Mouse (Mus musculus): Measurements from ENCODE around the gene Lrrc38. TPM values are rescaled to one million over a fixed set of nuclear protein-coding genes. Genes with fewer than 3 reads are reported as not detected.

The Lrrc38 gene
- total and polyA plus RNA-seq, 3 experiments, result not detected

- no peak for DNase-seq (ENCODE audit: low read depth, low spot score)
- Histone ChIP-seq H3K4me1 (ENCODE audit: control insufficient read depth in 1 of 2, insufficient read depth in 2 of 2, low read length in 2 of 2) (no peaks in the 10 kb centered on the region), H3K36me3 (ENCODE audit: control insufficient read depth in 1 of 2, insufficient read depth in 2 of 2, low read length in 2 of 2) (no peaks in the 10 kb centered on the region), H3K79me2 (ENCODE audit: control insufficient read depth, insufficient read depth, low read length, poor library complexity) (no peaks in the 10 kb centered on the region), H3K4me3 (ENCODE audit: control insufficient read depth in 1 of 2, insufficient read depth in 1 of 2, low read depth in 2 of 2, low read length in 2 of 2) (no peak overlapping the region), H3K27ac (ENCODE audit: control insufficient read depth, low read depth, low read length) (no peak overlapping the region), H3K27me3 (ENCODE audit: control insufficient read depth in 1 of 2, insufficient read depth in 2 of 2, low read length in 2 of 2) (no peaks in the 10 kb centered on the region), H3K9me3 (replicated peaks; ENCODE audit: insufficient read depth, low read length) (no peaks in the 10 kb centered on the region), H3K9ac (ENCODE audit: control insufficient read depth, low read depth, low read length, poor library complexity, severe bottlenecking) (no peak overlapping the region)
- TF ChIP-seq SIN3A (IDR thresholded peaks at IDR 0.05; ENCODE audit: low read length) (no peak), ETS1 (IDR thresholded peaks at IDR 0.05; ENCODE audit: low read depth, low read length) (no peak), MYB (IDR thresholded peaks at IDR 0.05; ENCODE audit: low read depth, low read length) (no peak), ZMIZ1 (IDR thresholded peaks at IDR 0.05; ENCODE audit: low read depth, low read length) (no peak), BHLHE40 (IDR thresholded peaks at IDR 0.05; ENCODE audit: borderline replicate concordance, low read depth, low read length) (no peak), CHD2 (IDR thresholded peaks at IDR 0.05; ENCODE audit: low read length) (no peak), USF2 (IDR thresholded peaks at IDR 0.05; ENCODE audit: borderline replicate concordance in 1 of 2, insufficient read depth in 1 of 2, low read depth in 1 of 2, low read length in 2 of 2) (no peak), MXI1 (IDR thresholded peaks at IDR 0.05; ENCODE audit: low read depth, low read length) (no peak), GATA1 (IDR thresholded peaks at IDR 0.05; ENCODE audit: low read depth, low read length) (no peak), ELF1 (IDR thresholded peaks at IDR 0.05; ENCODE audit: low read depth, low read length) (no peak), UBTF (IDR thresholded peaks at IDR 0.05; ENCODE audit: borderline replicate concordance, insufficient read depth, low read depth, low read length) (no peak), CTCF (IDR thresholded peaks at IDR 0.05 in 2 of 3, conservative IDR thresholded peaks at IDR 0.05 in 1 of 3; ENCODE audit: control insufficient read depth in 1 of 3, insufficient read depth in 1 of 3, low read depth in 2 of 3, low read length in 3 of 3, poor library complexity in 1 of 3, severe bottlenecking in 1 of 3) (no peak), MAFK (IDR thresholded peaks at IDR 0.05; ENCODE audit: borderline replicate concordance, low read depth, low read length) (no peak), EP300 (IDR thresholded peaks at IDR 0.05; ENCODE audit: low read depth in 1 of 2, low read length in 2 of 2) (no peak), SMC3 (IDR thresholded peaks at IDR 0.05; ENCODE audit: low read depth, low read length) (no peak)
Measured at GRCm38 (mm10) chr4:143388955-143389702, 39.6 kb downstream of the Lrrc38 start.

GRCm38 (mm10) chr4:143394181-143394580, 44.6 kb downstream of the Lrrc38 start, which contains the start of gene Pramel1:
TSS of gene Pramel1 (plus strand) at chr4:143394428.
- TF ChIP-seq TBP (IDR thresholded peaks at IDR 0.05; ENCODE audit: low read depth, low read length), result no peak
- TF ChIP-seq RAD21 (IDR thresholded peaks at IDR 0.05; ENCODE audit: low read depth, low read length), result no peak
- no peak for TF ChIP-seq RCOR1 (IDR thresholded peaks at IDR 0.05; ENCODE audit: low read depth, low read length)
- TF ChIP-seq KAT2A (conservative IDR thresholded peaks at IDR 0.05; ENCODE audit: low read depth, low read length), result no peak
- no peak for TF ChIP-seq NRF1 (IDR thresholded peaks at IDR 0.05; ENCODE audit: insufficient read depth, low read depth, low read length, poor library complexity, severe bottlenecking)
- no peak for TF ChIP-seq HCFC1 (IDR thresholded peaks at IDR 0.05; ENCODE audit: low read depth, low read length)
- no peak for TF ChIP-seq USF2 (IDR thresholded peaks at IDR 0.05; ENCODE audit: borderline replicate concordance in 1 of 2, insufficient read depth in 1 of 2, low read depth in 1 of 2, low read length in 2 of 2)
- no peak for TF ChIP-seq BHLHE40 (IDR thresholded peaks at IDR 0.05; ENCODE audit: borderline replicate concordance, low read depth, low read length)
- no peak for TF ChIP-seq TAL1 (IDR thresholded peaks at IDR 0.05; ENCODE audit: low read length)
- TF ChIP-seq MYC (IDR thresholded peaks at IDR 0.05; ENCODE audit: low read depth, low read length), result no peak
- no peak for TF ChIP-seq ZNF384 (IDR thresholded peaks at IDR 0.05; ENCODE audit: low read depth, low read length)
- TF ChIP-seq ZC3H11A (IDR thresholded peaks at IDR 0.05; ENCODE audit: low read depth, low read length), result no peak
- H3K27me3 ChIP-seq (ENCODE audit: control insufficient read depth in 1 of 2, insufficient read depth in 2 of 2, low read length in 2 of 2), result no peaks in the 10 kb centered on the region
- no peak within 1 kb of the TSS for H3K9ac ChIP-seq (ENCODE audit: control insufficient read depth, low read depth, low read length, poor library complexity, severe bottlenecking)
- DNase-seq (ENCODE audit: low read depth, low spot score), result no peak
- no peaks in the 10 kb centered on the region for H3K4me1 ChIP-seq (ENCODE audit: control insufficient read depth in 1 of 2, insufficient read depth in 2 of 2, low read length in 2 of 2)
- no peak within 1 kb of the TSS for H3K4me3 ChIP-seq (ENCODE audit: control insufficient read depth in 1 of 2, insufficient read depth in 1 of 2, low read depth in 2 of 2, low read length in 2 of 2)
- H3K9me3 ChIP-seq (replicated peaks; ENCODE audit: insufficient read depth, low read length), result no peaks in the 10 kb centered on the region
- no peak within 1 kb of the TSS for H3K27ac ChIP-seq (ENCODE audit: control insufficient read depth, low read depth, low read length)
- no peaks in the 10 kb centered on the region for H3K79me2 ChIP-seq (ENCODE audit: control insufficient read depth, insufficient read depth, low read length, poor library complexity)
- no peaks in the 10 kb centered on the region for H3K36me3 ChIP-seq (ENCODE audit: control insufficient read depth in 1 of 2, insufficient read depth in 2 of 2, low read length in 2 of 2)

Data from MEL (cell line).